Mouse (Mus musculus) lung, postnatal 10 days (tissue): ENCODE measurements at regions not wholly inside any gene's neighbourhood (a gene's known extent, or its start where the extent isn't known, plus 50 kb on each side); places are given as distances from the start of the nearest gene placed in this dataset.
"Not testable (repeated sequence)": the region's sequence is repeated elsewhere in the genome, so short reads cannot be mapped to it uniquely, and the experiment has no call there.

Experiments used
- DNase-seq: peaks from one replicate; pipeline ENCODE4 v3.0.0; 2021

- DNase-seq, result no peak
Measured at GRCm38 (mm10) chr14:13055198-13055597, 229.4 kb upstream of the Synpr start.

DNA sequence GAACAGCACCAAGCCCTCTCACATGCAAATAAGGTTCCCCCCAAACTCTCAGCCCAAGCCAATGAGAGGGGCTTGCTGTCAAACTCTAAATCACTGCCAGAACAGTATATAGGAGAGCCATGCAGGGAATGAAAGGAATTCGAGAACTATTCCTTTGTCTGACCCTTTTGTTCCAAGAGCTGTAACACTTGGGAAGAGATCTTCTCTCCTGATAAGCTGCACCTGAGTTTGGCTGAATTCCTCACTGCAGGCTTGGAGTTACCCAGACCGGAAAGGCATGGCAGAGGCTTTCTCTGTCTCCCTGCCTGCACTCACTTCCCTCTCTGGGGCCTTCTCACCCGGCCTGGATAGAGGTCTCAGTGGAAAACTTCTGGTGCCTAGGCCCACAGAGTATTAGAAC is 219.7 kb upstream of the Cadps start:
- DNase-seq, result not testable (repeated sequence)

- no peak for DNase-seq
Measured at GRCm38 (mm10) chr14:13041741-13042140, 218.9 kb upstream of the Cadps start.

GRCm38 (mm10) chr14:13040176-13040575 is 217.3 kb upstream of the Cadps start:
- DNase-seq, result no peak

GRCm38 (mm10) chr14:13037426-13037825 is 214.5 kb upstream of the Cadps start:
- no peak for DNase-seq

- no peak for DNase-seq
Measured at GRCm38 (mm10) chr14:13029794-13030193, 206.9 kb upstream of the Cadps start.

GRCm38 (mm10) chr14:13022744-13023143 is 199.9 kb upstream of the Cadps start:
- no peak for DNase-seq

DNA sequence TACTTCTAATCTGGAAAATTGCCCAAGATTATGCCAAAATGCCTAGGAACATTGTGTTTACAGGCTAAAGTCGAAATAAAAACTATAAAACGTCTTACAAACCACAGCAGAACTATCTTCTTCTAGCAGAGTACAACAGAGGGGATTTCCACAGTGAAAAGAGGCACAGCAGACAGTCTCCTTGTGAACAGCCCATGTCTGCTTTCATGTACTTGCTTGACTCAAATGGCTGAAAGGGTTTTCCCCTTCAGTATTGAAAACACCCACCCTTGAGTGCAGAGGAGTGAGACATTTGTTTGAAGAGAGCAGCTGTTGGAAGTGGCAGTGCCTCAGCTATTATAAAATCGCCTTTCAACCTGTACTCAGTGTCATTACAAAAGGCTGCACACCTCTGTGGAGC is 188.2 kb upstream of the Cadps start:
- DNase-seq, result no peak

DNA sequence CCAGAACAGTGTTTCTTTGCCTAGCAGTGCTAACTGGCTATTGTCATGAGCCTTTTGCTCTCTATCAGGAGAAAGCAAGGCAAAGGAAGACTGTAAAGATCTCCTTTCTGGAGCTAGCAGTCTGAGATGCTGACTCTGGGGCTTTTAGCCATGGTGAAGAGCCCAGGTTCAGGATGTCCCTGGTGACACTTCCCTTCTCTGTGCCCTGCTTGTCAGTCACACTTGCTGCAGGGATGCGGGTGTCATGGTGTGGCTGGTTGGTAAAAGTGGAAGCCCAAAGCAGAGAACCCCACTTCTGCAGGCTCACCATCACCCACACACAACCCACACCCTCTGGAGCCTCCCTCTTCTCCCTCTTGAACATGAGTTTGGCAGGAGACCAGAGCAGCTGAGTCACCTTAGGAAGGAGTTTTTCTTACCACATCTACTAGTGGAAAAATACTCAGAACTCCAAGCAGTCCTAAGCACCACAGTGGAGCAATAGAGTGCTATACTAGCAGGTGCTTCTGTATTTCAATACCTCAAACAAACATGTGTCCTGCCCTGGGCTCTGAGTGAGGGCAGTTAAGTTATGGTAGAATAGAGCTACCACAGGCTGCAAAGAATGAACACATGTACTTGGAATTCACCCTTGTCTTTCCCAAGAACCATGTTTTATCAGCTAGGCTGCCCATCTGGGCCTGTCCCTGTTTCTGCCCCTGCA is 178.3 kb upstream of the Cadps start:
- peak; percentile 17 for DNase-seq

- no peak for DNase-seq
Measured at GRCm38 (mm10) chr14:12979416-12979815, 156.5 kb upstream of the Cadps start.

DNA sequence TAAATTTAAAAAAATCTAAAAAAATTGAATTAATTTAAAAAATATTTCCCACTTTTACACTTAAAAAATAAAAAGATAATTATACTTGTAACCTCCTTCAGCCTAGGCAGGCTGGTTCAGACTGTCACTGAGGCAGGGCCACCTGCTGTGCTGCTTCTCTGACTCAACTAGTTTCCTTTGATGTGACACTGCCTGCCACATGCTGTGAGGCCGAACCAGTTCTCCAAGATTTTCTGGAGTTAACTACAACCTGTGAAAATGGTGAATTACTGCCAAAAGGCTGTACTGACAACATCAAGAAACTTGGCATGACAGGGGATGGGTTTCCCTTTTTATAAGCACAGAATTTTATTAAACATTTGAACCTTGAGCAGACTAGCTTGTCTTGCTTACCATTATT is 143.6 kb upstream of the Cadps start:
- no peak for DNase-seq

DNA sequence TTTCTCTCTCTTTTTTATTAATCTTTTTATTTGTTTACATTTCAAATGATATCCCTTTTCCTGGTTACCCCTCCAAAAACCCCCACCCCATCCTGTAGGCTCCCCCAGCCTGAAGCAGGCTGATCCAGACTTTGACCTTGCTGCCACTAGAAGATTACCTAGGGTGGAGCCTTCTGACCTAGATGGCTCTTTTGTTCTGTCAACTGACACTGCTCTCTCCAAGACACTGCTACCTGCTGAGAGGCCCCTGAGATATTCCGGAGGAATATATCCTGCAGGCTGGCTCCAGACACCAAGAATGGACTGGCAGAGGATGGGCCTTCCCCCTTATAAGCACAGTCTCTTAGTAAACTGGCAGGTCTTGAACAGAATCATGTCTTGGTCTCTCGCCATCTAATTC is 135.0 kb upstream of the Cadps start:
- not testable (repeated sequence) for DNase-seq

DNA sequence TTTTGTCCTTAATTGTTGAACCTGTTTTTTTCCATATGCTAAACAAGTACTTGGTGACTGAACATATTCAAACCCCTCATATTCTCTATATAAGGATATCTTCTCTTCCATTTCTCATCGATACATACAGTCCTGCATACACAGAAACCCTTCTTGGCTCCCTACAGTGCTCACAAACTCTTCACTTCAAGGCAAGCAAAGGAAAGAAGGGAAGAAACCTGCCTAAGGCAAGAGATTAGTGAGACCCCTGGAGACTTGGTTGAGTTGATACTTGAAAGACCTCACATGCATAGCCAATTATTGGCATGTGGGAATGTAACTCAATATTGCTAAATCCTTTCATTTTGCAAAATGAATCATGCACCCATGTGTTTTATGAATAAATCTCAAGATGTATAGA is 128.0 kb upstream of the Cadps start:
- DNase-seq, result no peak

GRCm38 (mm10) chr14:12938638-12939293 is 115.9 kb upstream of the Cadps start:
- no peak for DNase-seq

- no peak for DNase-seq
Measured at GRCm38 (mm10) chr14:12936343-12936742, 113.5 kb upstream of the Cadps start.

- DNase-seq, result no peak
Measured at GRCm38 (mm10) chr14:12931668-12932384, 108.9 kb upstream of the Cadps start.

- DNase-seq, result no peak
Measured at GRCm38 (mm10) chr14:12923617-12924016, 100.7 kb upstream of the Cadps start.

GRCm38 (mm10) chr14:12915431-12915830 is 92.6 kb upstream of the Cadps start:
- DNase-seq, result no peak

- DNase-seq, result no peak
Measured at GRCm38 (mm10) chr14:12913956-12914355, 91.1 kb upstream of the Cadps start.

- DNase-seq, result no peak
Measured at GRCm38 (mm10) chr14:12913421-12913820, 90.5 kb upstream of the Cadps start.

DNA sequence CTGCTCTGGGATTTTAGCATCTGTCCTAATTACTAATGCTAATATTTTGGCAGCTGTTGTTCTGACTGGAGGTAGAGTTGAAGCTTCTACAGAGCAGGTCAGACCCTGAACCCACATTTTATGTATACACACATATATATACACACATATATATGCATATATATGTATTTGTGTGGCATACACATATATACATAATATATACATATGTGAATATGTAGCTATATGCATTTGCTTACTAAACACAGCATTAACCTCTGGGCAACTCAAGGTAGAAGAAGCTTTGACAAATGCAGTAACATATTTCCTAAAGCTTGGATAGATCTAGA is 54.4 kb upstream of the Cadps start:
- no peak for DNase-seq

DNA sequence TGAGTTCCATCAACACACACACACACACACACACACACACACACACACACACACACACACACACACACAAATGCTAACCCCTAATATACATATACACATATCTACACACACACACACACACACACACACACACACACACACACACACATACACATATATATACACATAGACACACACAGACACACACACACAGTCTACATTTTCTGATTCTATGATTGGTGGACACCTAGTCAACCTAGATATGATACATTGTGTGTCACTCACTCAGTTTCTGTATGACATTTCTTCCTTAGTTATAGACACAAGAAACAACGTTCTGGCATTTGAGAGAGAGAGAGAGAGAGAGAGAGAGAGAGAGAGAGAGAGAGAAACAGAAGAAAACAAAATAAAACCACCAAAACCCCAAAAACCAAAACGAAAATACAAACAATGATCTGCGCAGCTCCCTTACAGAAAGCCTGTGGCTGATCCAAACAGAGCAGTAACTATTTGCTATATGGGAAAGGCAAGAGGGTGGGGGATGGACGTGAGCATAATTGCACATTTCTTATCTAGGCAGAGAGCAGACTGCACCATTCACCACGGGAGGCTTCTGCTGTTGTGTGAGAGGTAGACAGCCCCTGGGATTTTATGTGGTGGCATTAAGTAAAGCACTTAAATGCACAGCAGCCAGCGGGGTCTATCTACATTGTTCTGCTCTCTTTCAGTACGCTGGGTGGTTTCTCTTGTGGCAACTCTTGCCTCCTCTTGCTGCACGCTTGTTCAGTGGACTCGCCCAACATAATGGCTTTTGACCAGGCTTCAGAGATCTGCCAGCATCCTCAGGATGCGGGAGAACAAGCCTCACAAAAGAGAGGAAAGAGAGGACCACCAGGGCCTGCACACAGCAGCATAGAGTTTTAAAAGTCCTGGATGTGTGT is 53.8 kb upstream of the Cadps start:
- no peak for DNase-seq
